Mouse (Mus musculus): ENCODE measurements around the gene Acat2. TPM values are rescaled to one million over a fixed set of nuclear protein-coding genes. Genes with fewer than 3 reads are reported as not detected.

The Acat2 gene
- 45.2 and 66.0 TPM in 2 replicates for polyA plus RNA-seq (2012; rRNA removed; ENCODE audit: low replicate concordance)

GRCm38 (mm10) chr17:12960331-12960873, at the start of gene Acat2:
Gene Acat2 (minus strand): TSS chr17:12960747.

GRCm38 (mm10) chr17:13006546-13006945, 46.0 kb upstream of the Acat2 start, which contains the start of gene Sod2:
Gene Sod2 (plus strand): TSS chr17:13006846.

GRCm38 (mm10) chr17:12994069-12994468, 33.5 kb upstream of the Acat2 start, which contains the start of gene Wtap:
Gene Wtap (minus strand): TSS chr17:12994169.

GRCm38 (mm10) chr17:12940151-12940805, 20.3 kb downstream of the Acat2 start, which contains the start of gene Acat3:
Gene Acat3 (minus strand): TSS chr17:12940600.

GRCm38 (mm10) chr17:12915881-12916583, 44.5 kb downstream of the Acat2 start, which contains the start of gene Mrpl18:
Gene Mrpl18 (minus strand): TSS chr17:12916345.

GRCm38 (mm10) chr17:12915488-12915880, 45.1 kb downstream of the Acat2 start, which contains the start of gene Tcp1:
Gene Tcp1 (plus strand): TSS chr17:12915701.

GRCm38 (mm10) chr17:12909361-12910280, 50.9 kb downstream of the Acat2 start, which contains the start of gene Pnldc1:
Gene Pnldc1 (minus strand): TSS chr17:12910230.

Other genes with a start within 250 kb of the Acat2 start
- gene Igf2r, start 191.1 kb downstream of the Acat2 start, polyA plus RNA-seq (2012; rRNA removed; ENCODE audit: low replicate concordance): 26.6 and 48.4 TPM in 2 replicates
- 0.13 and 1.8 TPM in 2 replicates for gene Mas1, start 92.6 kb downstream of the Acat2 start, polyA plus RNA-seq (2012; rRNA removed; ENCODE audit: low replicate concordance)
- 0.73 and 1.2 TPM in 2 replicates for gene Mrgprh, start 84.7 kb downstream of the Acat2 start, polyA plus RNA-seq (2012; rRNA removed; ENCODE audit: low replicate concordance)
- gene Pnldc1, start 50.5 kb downstream of the Acat2 start, polyA plus RNA-seq (2012; rRNA removed; ENCODE audit: low replicate concordance): 4.1 and 19.7 TPM in 2 replicates
- 64.6 and 97.5 TPM in 2 replicates for gene Tcp1, start 45.0 kb downstream of the Acat2 start, polyA plus RNA-seq (2012; rRNA removed; ENCODE audit: low replicate concordance)
- 31.6 and 34.9 TPM in 2 replicates for gene Mrpl18, start 44.4 kb downstream of the Acat2 start, polyA plus RNA-seq (2012; rRNA removed; ENCODE audit: low replicate concordance)
- 0.42 and 0.85 TPM in 2 replicates for gene Acat3, start 20.1 kb downstream of the Acat2 start, polyA plus RNA-seq (2012; rRNA removed; ENCODE audit: low replicate concordance)
- 17.7 and 22.8 TPM in 2 replicates for gene Wtap, start 33.4 kb upstream of the Acat2 start, polyA plus RNA-seq (2012; rRNA removed; ENCODE audit: low replicate concordance)
- 317 and 641 TPM in 2 replicates for gene Sod2, start 46.1 kb upstream of the Acat2 start, polyA plus RNA-seq (2012; rRNA removed; ENCODE audit: low replicate concordance)
- gene Gpr31b, start 91.5 kb upstream of the Acat2 start, polyA plus RNA-seq (2012; rRNA removed; ENCODE audit: low replicate concordance): 0.09 and 0.59 TPM in 2 replicates
- gene Tcp10b, start 100.4 kb upstream of the Acat2 start, polyA plus RNA-seq (2012; rRNA removed; ENCODE audit: low replicate concordance): 0.09 and 0.22 TPM in 2 replicates
- 0.15 and 0.19 TPM in 2 replicates for gene Unc93a, start 171.1 kb upstream of the Acat2 start, polyA plus RNA-seq (2012; rRNA removed; ENCODE audit: low replicate concordance)